ENCODE assay signal across 21 mouse cellular contexts in genomic region chr13:103958607-103959123, GRCm38 (mm10). TPM values are rescaled to one million over a fixed set of nuclear protein-coding genes. Genes with fewer than 3 reads are reported as not detected.
A peak's percentile ranks its signal among the peaks of the same experiment; 100 is the strongest.
DNase-seq lines count a peak whose midpoint lies in the region; ATAC-seq lines count a peak whose summit lies in the region.
"Had no signal": no experiment of that assay in that cellular context is flagged by ENCODE, and none has a peak within 500 bp of the region (broad histone marks: within the 10 kb centered on the region; RNA-seq: fewer than 3 reads in every experiment).

No protein-coding gene starts in this region.

- DNase-seq in frontal cortex, postnatal 25 days (ENCODE audit: low spot score in 2 of 2) = no peak
- peak; percentile 10 for DNase-seq in right cerebral cortex, adult 2 months (ENCODE audit: low spot score in 2 of 2)
- no peak for DNase-seq in right cerebral cortex, postnatal 25 days
- DNase-seq in kidney, adult 11 months = no peak
- no peak for DNase-seq in urinary bladder, postnatal 14 days (ENCODE audit: low spot score)
- DNase-seq: adrenal gland, postnatal 25 days; cerebellum, adult 11-12 months; cerebellum, postnatal 14 days; gastrocnemius, postnatal 25 days; heart, postnatal 36 days; kidney, adult 2 months; layer of hippocampus, adult 9-11 months; left cerebral cortex, postnatal 4 days; liver; right cerebral cortex, postnatal 4 days; thymus, postnatal 25 days had no signal

- peak; percentile 84 for ATAC-seq in frontal cortex, adult (ENCODE audit: low TSS enrichment)
- peak; percentile 46 to 72; a peak in 2 of 4 replicates for ATAC-seq in hematopoietic stem cell, adult 5-6 weeks (replicated peaks in 1 of 2; ENCODE audit: insufficient read depth in 1 of 2, low FRiP score in 2 of 2, low TSS enrichment in 1 of 2, low read depth in 1 of 2, poor library complexity in 2 of 2, severe bottlenecking in 2 of 2)
- ATAC-seq: forebrain, embryonic 14.5 days; inflammation-experienced regulatory T-cells, adult 6 months; lung, postnatal 0 days had no signal

RNA-seq across cellular contexts. Expression of gene Erbin, which starts 38.4 kb away (rescaled TPM):
- total RNA-seq in hematopoietic stem cell, adult 5-6 weeks (2017) = 168 TPM in 2 replicates

Comparison
In these comparisons a context has a peak if more than half of its experiments do, and no peak if none do; other contexts are left out.
1. DNase-seq: peak in right cerebral cortex, adult 2 months (2 of 2); none in frontal cortex, postnatal 25 days (0 of 2), right cerebral cortex, postnatal 25 days (single experiment), kidney, adult 11 months (single experiment) and urinary bladder, postnatal 14 days (single experiment).